Mouse (Mus musculus) lung, postnatal 10 days (tissue): Measurements from ENCODE around the gene Cxcl2.

Experiments used
- DNase-seq: peaks from one replicate; pipeline ENCODE4 v3.0.0; 2021

Gene Cxcl2

GRCm38 (mm10) chr5:90903339-90904020, at the start of gene Cxcl2:
Gene Cxcl2 (plus strand): TSS chr5:90903871.
- peak; percentile 10 for DNase-seq

- DNase-seq, result no peak
Measured at GRCm38 (mm10) chr5:90855308-90856230, 48.1 kb upstream of the Cxcl2 start.

- DNase-seq, result no peak
Measured at GRCm38 (mm10) chr5:90857463-90857862, 46.2 kb upstream of the Cxcl2 start.

- DNase-seq, result no peak
Measured at GRCm38 (mm10) chr5:90858429-90858828, 45.2 kb upstream of the Cxcl2 start.

- DNase-seq, result no peak
Measured at GRCm38 (mm10) chr5:90859031-90859430, 44.6 kb upstream of the Cxcl2 start.

- no peak for DNase-seq
Measured at GRCm38 (mm10) chr5:90861876-90862375, 41.7 kb upstream of the Cxcl2 start.

GRCm38 (mm10) chr5:90866770-90867169, 36.9 kb upstream of the Cxcl2 start:
- DNase-seq, result peak; percentile 36

GRCm38 (mm10) chr5:90872377-90872776, 31.3 kb upstream of the Cxcl2 start:
- no peak for DNase-seq

GRCm38 (mm10) chr5:90876045-90876444, 27.6 kb upstream of the Cxcl2 start:
- DNase-seq, result peak; percentile 52

- DNase-seq, result no peak
Measured at GRCm38 (mm10) chr5:90876471-90877172, 27.0 kb upstream of the Cxcl2 start.

GRCm38 (mm10) chr5:90877173-90877512, 26.5 kb upstream of the Cxcl2 start:
- DNase-seq, result no peak

GRCm38 (mm10) chr5:90879307-90880014, 24.2 kb upstream of the Cxcl2 start:
- DNase-seq, result no peak

GRCm38 (mm10) chr5:90880335-90880850, 23.3 kb upstream of the Cxcl2 start:
- no peak for DNase-seq

GRCm38 (mm10) chr5:90881021-90881420, 22.6 kb upstream of the Cxcl2 start:
- no peak for DNase-seq

- no peak for DNase-seq
Measured at GRCm38 (mm10) chr5:90881682-90882081, 22.0 kb upstream of the Cxcl2 start.

GRCm38 (mm10) chr5:90882146-90882545, 21.5 kb upstream of the Cxcl2 start:
- DNase-seq, result no peak

- DNase-seq, result peak; percentile 54
Measured at GRCm38 (mm10) chr5:90884628-90885242, 18.9 kb upstream of the Cxcl2 start.

GRCm38 (mm10) chr5:90888661-90889060, 15.0 kb upstream of the Cxcl2 start:
- DNase-seq, result no peak

GRCm38 (mm10) chr5:90890519-90891463, 12.9 kb upstream of the Cxcl2 start, which contains the start of gene Cxcl1:
Gene Cxcl1 (plus strand): TSS chr5:90891241.
- peak; percentile 68 for DNase-seq

- DNase-seq, result no peak
Measured at GRCm38 (mm10) chr5:90891464-90891813, 12.2 kb upstream of the Cxcl2 start.

- DNase-seq, result no peak
Measured at GRCm38 (mm10) chr5:90894231-90894630, 9.4 kb upstream of the Cxcl2 start.
